Mouse (Mus musculus) G1E (cell line): ENCODE measurements around the gene Ankrd55.

Experiments used
- CTCF ChIP-seq: IDR thresholded peaks from 2 replicates; pipeline ENCODE4 v1.5.1; 2012; ENCODE audit warnings: low read depth, low read length, inconsistent platforms, mixed read lengths
- GATA1 ChIP-seq: IDR thresholded peaks from 2 replicates; pipeline ENCODE4 v1.6.1; 2012; ENCODE audit warnings: borderline replicate concordance, low read length, inconsistent platforms, mixed read lengths
- POLR2AphosphoS5 ChIP-seq: IDR thresholded peaks from 2 replicates; pipeline ENCODE4 v1.6.1; 2012; ENCODE audit warnings: low read depth, low read length, inconsistent platforms; ENCODE audit not compliant: insufficient replicate concordance

GRCm38 (mm10) chr13:112375766-112376165, 87.5 kb downstream of the Ankrd55 start:
- no peak for TF ChIP-seq POLR2AphosphoS5
- no peak for TF ChIP-seq CTCF
- TF ChIP-seq GATA1: no peak
